Mouse (Mus musculus) embryo, embryonic 10.5 days (tissue): ENCODE results near the gene Fgf14.
"Not testable (repeated sequence)": the region's sequence is repeated elsewhere in the genome, so short reads cannot be mapped to it uniquely, and the experiment has no call there.

Source experiments
- DNase-seq: peaks from one replicate; pipeline ENCODE4 v3.0.0-alpha.2; 2015; ENCODE audit warnings: low spot score

The Fgf14 gene

GRCm38 (mm10) chr14:124474066-124474667 is 202.8 kb downstream of the Fgf14 start:
- no peak for DNase-seq

DNA sequence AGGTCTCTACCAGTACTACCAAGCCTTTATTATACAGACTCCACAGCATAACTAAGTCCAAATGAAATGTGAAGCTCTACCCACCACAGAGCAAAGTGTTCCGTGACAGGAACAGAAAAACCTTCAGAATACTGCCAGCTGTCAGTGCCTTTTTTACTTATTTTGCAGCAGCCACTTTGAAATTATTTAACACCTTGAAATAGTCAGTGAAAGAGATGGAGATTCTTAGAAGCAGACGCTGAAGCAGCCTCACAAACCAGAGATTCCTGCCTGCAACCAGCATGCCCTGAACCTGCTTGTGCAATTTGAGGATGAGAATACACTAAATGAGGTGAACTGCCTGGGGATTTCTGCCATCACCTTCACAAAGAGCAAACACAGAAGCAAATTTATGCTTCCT is 206.0 kb downstream of the Fgf14 start:
- DNase-seq: no peak

- DNase-seq: no peak
These were observed 221.8 kb downstream of the Fgf14 start for GRCm38 (mm10) chr14:124455120-124455519.

- DNase-seq: no peak
These were observed 230.7 kb downstream of the Fgf14 start for GRCm38 (mm10) chr14:124446096-124446840.

- no peak for DNase-seq
These were observed 232.1 kb downstream of the Fgf14 start for GRCm38 (mm10) chr14:124444831-124445230.

GRCm38 (mm10) chr14:124439298-124439697 is 237.6 kb downstream of the Fgf14 start:
- DNase-seq: not testable (repeated sequence)

DNA sequence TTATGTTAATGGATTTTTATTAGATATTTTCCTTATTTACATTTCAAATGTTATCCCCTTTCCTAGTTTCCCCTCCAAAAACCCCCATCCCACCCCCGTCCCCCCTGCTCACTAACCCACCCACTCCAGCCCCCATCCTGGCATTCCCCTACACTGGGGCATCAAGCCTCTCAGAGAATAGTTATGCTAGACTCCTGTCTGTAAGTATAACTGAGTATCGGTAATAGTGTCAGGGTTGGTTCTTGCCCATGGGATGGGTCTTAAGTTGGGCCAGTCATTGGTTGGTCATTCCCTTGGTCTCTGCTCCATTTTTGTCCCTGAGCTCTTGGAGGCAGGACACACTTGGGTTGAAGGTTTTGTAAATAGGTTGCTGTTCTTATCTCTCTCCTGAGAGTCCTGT is 265.0 kb downstream of the Fgf14 start:
- no peak for DNase-seq

- peak; percentile 74 for DNase-seq
These were observed 266.0 kb downstream of the Fgf14 start for GRCm38 (mm10) chr14:124410945-124411344.

DNA sequence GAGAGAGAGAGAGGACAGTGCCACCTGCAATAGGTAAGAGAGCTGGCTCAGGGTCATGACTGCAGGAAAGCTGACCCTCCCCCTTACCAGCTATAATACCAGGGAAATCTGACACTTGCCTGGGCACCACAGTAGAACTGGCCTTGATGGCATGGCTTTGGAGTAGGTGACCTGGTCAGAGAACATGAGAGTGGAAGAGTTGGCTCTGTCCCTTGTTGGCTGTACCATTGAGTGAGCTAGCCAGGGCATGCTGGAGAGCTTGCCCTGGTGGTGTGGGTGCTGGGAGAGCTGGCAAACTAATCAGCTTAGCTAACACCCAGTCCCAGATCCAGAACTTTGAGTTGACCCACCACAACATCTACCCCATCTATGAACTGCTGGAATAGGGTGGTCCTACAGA is 348.5 kb downstream of the Fgf14 start:
- no peak for DNase-seq

DNA sequence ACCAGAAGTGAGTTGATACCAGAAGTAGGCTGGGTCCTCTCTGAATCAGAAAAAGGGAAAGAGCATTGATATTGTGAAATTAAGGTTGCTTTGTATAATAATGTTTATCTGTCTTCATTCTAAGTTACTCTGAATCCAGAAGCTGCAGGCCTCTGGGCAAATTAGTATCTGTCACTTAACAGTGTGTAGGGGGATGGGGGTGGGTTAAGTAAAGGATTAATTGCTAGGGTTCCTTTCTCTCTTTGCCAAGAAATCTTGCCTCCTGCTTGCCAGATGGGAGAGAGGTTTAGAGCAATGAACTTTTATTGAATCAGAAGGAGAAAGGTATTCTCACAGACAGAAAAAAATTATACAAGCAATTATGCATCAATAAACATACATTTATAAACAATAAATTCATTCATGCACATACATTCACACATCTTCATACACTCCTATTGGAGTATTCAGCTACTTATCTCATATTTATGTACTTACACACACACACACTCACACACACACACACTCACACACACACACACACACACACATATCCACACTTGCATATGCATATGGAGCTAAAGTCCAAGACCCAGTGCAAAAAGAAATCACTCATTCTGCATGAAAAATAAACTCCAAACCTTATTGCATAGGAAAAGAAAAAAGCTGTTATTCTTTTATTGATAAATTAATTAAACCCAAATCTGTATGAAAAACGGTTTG is 357.8 kb downstream of the Fgf14 start:
- no peak for DNase-seq

- DNase-seq: no peak
These were observed 361.4 kb downstream of the Fgf14 start for GRCm38 (mm10) chr14:124315513-124315912.

DNA sequence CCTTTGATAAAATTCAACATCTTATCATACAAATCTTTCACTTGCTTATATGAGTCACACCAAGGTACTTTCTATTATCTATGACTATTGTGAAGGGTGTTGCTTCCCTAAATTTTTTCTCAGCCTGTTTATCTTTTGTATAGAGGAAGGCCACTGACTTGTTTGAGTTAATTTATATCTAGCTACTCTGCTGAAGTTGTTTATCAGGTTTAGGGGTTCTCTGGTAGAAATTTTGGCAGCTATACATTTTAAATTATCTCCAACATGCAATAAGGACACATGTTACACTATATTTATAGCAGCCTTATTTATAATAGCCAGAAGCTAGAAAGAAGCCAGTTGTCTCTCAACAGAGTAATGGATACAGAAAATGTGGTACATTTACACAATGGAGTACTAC is 389.9 kb downstream of the Fgf14 start:
- no peak for DNase-seq

GRCm38 (mm10) chr14:124278384-124278944 is 398.5 kb downstream of the Fgf14 start:
- DNase-seq: no peak

- peak; percentile 7 for DNase-seq
These were observed 409.9 kb downstream of the Fgf14 start for GRCm38 (mm10) chr14:124266977-124267376.

- no peak for DNase-seq
These were observed 412.3 kb downstream of the Fgf14 start for GRCm38 (mm10) chr14:124264541-124265059.

- DNase-seq: no peak
These were observed 413.7 kb downstream of the Fgf14 start for GRCm38 (mm10) chr14:124263199-124263598.

DNA sequence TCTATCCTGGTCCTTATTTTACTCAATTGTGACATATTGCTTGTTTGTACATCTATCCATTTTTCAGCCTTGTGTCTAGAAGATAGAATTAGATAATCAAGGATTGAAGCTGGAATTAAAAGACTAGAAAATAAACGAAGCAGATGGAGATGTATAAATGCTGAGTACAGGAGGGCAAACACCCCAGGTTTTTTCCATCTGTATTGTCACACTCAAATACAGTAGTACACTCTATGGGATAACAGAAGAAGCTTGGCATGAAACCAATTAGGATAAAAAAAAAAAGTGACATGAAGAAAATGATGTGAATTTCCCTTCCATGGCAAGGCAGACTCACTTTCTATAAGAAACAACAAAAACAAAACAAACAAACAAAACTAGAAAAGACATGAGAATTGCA is 429.4 kb downstream of the Fgf14 start:
- DNase-seq: no peak

GRCm38 (mm10) chr14:124223445-124223844 is 453.5 kb downstream of the Fgf14 start:
- no peak for DNase-seq

DNA sequence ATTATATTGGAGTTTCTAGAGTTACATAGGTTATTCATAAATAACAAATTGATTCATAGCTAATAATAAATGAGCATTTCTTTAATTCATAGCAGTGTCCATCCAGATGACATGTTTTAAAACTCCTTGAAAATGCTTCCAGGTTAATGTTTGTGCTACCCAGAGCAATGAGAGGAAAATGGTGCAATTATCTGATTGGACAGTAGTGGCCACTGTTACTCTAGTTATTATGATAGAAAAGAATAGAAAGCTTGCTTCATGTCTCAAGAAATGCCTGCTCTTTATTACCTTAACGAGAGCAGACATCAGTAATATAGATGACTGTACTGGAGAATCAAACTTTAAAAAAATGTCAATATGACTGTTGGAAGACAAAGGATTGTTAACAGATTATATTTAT is 454.5 kb downstream of the Fgf14 start:
- peak; percentile 65 for DNase-seq

DNA sequence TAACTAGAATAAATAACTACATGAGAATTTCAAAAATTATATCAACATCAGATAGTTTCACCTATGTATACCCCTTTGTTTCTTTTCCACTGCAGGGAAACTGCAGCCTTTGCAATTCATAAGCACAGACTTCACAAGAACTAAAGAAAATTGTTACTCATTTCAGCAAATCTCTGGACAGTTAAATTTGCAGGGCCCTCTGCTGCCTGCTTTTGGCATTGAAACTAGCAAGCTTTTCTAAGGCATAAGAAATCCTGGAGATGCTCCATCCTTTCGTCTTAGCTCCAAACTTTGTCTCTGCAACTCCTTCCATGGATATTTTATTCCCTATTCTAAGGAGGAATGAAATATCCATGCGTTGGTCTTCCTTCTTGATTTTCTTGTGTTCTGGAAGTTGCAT is 455.9 kb downstream of the Fgf14 start:
- DNase-seq: peak; percentile 22

DNA sequence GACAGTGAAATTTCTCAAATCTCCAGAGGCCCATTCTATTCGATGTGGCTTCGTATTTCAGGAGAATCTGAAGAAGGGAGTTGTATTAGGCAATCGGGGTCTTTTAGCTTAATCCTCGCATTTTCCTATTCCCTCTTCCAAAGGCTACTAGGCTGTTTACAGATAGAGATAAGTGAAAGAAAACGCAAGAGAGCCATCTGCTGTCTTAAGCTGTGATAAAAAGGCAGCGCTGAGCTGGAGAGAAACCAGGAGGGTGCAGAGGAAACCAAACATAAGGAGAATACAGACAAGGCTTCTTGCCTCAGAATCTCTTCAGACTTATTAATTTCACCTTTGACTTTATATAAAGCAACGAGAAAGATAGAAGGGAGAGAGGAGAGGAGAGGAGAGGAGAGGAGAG is 481.1 kb downstream of the Fgf14 start:
- peak; percentile 8 for DNase-seq

DNA sequence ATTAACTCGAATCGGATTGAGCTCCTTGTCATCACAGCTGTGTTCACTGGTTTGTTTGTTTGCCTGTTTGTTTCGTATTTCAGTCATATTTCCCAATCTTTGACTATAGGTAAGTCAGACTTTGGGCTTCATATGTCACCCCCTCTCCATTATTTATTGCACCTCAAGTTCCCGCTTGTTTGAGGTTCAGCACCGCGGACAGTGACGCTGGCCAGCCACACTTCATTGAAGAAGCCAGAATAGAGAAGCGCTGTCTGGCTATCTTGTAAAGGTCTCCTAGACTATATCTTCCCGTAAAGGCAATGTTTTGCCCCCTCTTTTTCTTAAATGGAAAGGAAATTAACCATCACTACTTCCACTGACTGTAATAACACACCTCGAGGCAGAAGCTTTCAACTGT is 481.6 kb downstream of the Fgf14 start:
- peak; percentile 65 for DNase-seq

DNA sequence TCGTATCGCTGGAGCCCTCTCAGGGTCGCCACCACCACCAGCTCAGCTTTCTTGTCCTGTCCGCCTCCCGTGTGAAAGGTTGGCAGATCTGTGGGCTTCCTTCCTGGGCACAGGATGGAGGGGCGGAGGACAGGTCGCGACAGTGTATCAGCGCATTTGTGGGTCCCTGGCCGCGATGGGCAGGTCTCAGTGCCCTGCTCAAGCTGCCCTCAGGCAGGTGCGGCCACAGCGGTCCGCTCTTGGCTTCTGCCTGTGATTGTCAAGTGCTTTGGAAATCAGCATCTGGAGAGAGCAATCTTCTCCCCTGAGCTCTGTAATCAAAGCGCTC is 484.1 kb downstream of the Fgf14 start:
- DNase-seq: peak; percentile 5
